Mouse (Mus musculus) hindbrain, embryonic 11.5 days (tissue): ENCODE data around the gene Rprd1b. TPM values are rescaled to one million over a fixed set of nuclear protein-coding genes. Genes with fewer than 3 reads are reported as not detected.

Experiments
- ATAC-seq: fragments of 200-750 bp; cut with Nextera tagmentation; 2 replicates; pipeline ENCODE4 v1.8.0; 2017; ENCODE audit warnings: mild to moderate bottlenecking, moderate TSS enrichment, moderate library complexity; ENCODE audit not compliant: low FRiP score
- DNase-seq: peaks from one replicate; pipeline ENCODE4 v3.0.0-alpha.2; 2015; ENCODE audit warnings: low spot score
- H3K27ac ChIP-seq: fragments of 300-500 bp; sonication (generic); 2 replicates; pipeline ENCODE4 v1.5.1; 2014; ENCODE audit warnings: mild to moderate bottlenecking, low read depth, low read length
- H3K27me3 ChIP-seq: fragments of 300-500 bp; sonication (generic); 2 replicates; pipeline ENCODE4 v1.6.1; 2014; ENCODE audit warnings: mild to moderate bottlenecking, low read length, moderate library complexity, mixed read lengths; ENCODE audit not compliant: control insufficient read depth, insufficient read depth
- H3K36me3 ChIP-seq: fragments of 300-500 bp; sonication (generic); 2 replicates; pipeline ENCODE4 v1.6.1; 2014; ENCODE audit warnings: mild to moderate bottlenecking, low read length, moderate library complexity, mixed read lengths; ENCODE audit not compliant: control insufficient read depth, insufficient read depth
- H3K4me1 ChIP-seq: fragments of 300-500 bp; sonication (generic); replicated peaks from 2 replicates; pipeline ENCODE4 v1.6.1; 2014; ENCODE audit warnings: low read length, mixed read lengths; ENCODE audit not compliant: control insufficient read depth, insufficient read depth
- H3K4me2 ChIP-seq: fragments of 300-500 bp; sonication (generic); replicated peaks from 2 replicates; pipeline ENCODE4 v1.6.1; 2014; ENCODE audit warnings: mild to moderate bottlenecking, low read depth, low read length
- H3K4me3 ChIP-seq: fragments of 300-500 bp; sonication (generic); 2 replicates; pipeline ENCODE4 v1.5.1; 2014; ENCODE audit warnings: low read depth, low read length
- H3K9ac ChIP-seq: fragments of 300-500 bp; sonication (generic); 2 replicates; pipeline ENCODE4 v1.6.1; 2014; ENCODE audit warnings: low read depth, low read length
- H3K9me3 ChIP-seq: fragments of 300-500 bp; sonication (generic); 2 replicates; pipeline ENCODE4 v1.6.1; 2016; ENCODE audit warnings: low read length; ENCODE audit not compliant: control insufficient read depth
- WGBS: fragments of 180-500 bp; shearing (Covaris S2); extraction: QIAGEN DNeasy Blood & Tissue Kit; methylation state at CpG from one replicate; pipeline ENCODE4 v1.1.7; 2014; 5-methylcytosine and 5-hydroxymethylcytosine counted together
- polyA plus RNA-seq: library from polyadenylated mRNA; unstranded; fragments of >200 nt; fragmentation: Nextera tagmentation; extraction: Ambion mirVana; gene quantifications from 2 replicates; pipeline ENCODE4 v1.2.1, GENCODE M21; 2014

Rprd1b gene
- polyA plus RNA-seq, 1 experiment from 2014 or later = 67.4 TPM

DNA sequence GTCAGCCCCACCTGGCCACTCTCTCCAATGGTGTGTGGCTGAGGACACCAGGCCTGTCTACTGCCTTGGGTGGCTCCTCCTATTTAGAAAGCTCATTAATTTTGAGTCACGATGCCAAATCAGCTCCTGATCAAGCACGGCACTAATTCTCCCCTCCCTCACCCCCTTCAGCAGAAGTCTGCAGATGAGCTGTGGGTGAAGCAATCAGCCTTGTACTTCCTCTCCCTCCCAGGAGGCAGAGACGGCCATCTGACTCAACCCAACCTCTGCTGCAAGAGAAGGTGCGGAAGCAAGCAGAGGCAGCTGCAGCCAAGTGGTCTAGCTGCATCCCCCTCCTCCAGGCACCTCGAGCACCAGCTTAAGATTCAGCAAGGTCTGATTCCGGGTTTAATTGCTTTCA lies 37.3 kb upstream of the Rprd1b start:
- Histone ChIP-seq H3K27ac (no peak overlapping the region), H3K9ac (no peak overlapping the region), H3K36me3 (0 out of 2 replicates have a peak, but pooled peaks cover 9% of the 10 kb centered on the region), H3K4me2 (no peak overlapping the region), H3K9me3 (no peaks in the 10 kb centered on the region), H3K27me3 (no peaks in the 10 kb centered on the region), H3K4me1 (peaks cover 2% of the 10 kb centered on the region; the same call in 1 of the 2 replicates), H3K4me3 (no peak overlapping the region)
- no peak for DNase-seq
- 76% methylated on average over 6 of the region's 6 CpGs for WGBS
- no peak for ATAC-seq

DNA sequence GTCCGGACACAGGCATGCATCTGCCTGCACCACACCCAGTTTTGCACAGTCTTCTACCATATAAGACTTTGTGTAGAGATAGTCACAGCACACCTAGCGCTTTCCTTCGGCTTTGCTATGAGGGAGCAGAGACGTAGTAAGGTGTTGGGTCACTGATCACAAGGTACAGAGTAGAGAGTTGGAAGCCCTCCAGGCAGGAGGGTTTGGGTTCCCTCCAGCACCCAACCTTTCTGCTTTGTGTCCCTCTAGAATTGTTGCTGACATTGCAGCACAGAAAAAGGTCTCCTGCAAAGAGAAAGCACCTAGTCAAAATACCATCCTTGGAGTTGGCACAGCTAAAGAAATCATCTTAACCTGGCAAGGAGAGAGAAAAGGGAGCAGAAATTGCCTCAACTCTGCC lies 35.8 kb upstream of the Rprd1b start:
- no peak for DNase-seq
- no peak for ATAC-seq
- H3K4me2 ChIP-seq = no peak overlapping the region

DNA sequence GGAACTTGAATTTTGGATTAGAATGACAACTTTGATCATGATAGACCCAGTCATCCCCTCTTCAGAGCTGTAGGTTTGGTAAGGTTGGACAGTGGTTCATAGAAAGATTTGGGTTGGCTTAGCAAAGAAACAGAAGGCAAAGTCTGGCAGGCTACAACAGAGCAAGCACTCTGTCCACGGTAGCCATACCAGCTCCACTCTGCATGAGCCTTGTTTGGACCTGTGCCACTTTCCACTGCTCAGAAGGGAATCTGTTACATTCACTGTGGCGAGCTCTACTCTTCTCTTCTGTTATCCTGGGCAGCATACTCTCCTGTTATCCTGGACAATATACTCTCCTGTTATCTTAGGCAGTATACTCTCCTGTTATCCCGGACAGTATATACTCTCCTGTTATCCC lies 29.5 kb upstream of the Rprd1b start:
- no peak for ATAC-seq
- no peak overlapping the region for H3K4me3 ChIP-seq

More for the DNA sequence above, 35.8 kb upstream of the Rprd1b start:
- no peaks in the 10 kb centered on the region for H3K27me3 ChIP-seq
- 0 out of 2 replicates have a peak, but pooled peaks cover 9% of the 10 kb centered on the region for H3K36me3 ChIP-seq
- no peak overlapping the region for H3K27ac ChIP-seq
- peaks cover 2% of the 10 kb centered on the region; the same call in 1 of the 2 replicates for H3K4me1 ChIP-seq
- H3K9ac ChIP-seq = no peak overlapping the region
- no peaks in the 10 kb centered on the region for H3K9me3 ChIP-seq
- 97% methylated on average over 4 of the region's 4 CpGs for WGBS
- H3K4me3 ChIP-seq = no peak overlapping the region

DNA sequence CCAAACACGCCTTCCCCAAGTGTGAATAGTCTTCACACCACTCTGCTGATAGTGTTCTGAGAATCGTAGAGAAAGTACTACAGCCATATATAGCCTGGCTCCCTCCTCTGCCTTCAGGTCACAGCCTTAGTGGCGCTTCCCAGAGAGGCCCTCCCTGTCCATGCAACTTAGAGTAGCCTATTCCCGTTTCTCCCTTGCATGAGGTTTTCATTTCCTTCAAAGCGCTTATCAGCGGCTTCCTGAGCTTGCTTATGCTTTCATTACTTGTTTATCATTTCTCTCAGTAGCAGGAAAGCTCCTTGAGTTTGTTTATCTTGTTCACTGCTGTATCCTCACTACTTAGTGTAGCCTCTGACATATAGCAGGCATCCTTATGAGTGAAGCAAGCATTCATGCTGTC lies 23.7 kb upstream of the Rprd1b start:
- no peak overlapping the region for H3K4me2 ChIP-seq
- H3K4me3 ChIP-seq = no peak overlapping the region
- no peaks in the 10 kb centered on the region for H3K4me1 ChIP-seq
- 92% methylated on average over 6 of the region's 6 CpGs for WGBS
- no peaks in the 10 kb centered on the region for H3K9me3 ChIP-seq
- no peaks in the 10 kb centered on the region for H3K27me3 ChIP-seq
- DNase-seq (no peak), ATAC-seq (no peak)
- H3K9ac ChIP-seq = no peak overlapping the region
- no peak overlapping the region for H3K27ac ChIP-seq
- H3K36me3 ChIP-seq = peaks cover 2% of the 10 kb centered on the region; the same call in 1 of the 2 replicates

More for the DNA sequence above, 29.5 kb upstream of the Rprd1b start:
- Histone ChIP-seq H3K9me3 (no peaks in the 10 kb centered on the region), H3K9ac (no peak overlapping the region), H3K36me3 (0 out of 2 replicates have a peak, but pooled peaks cover 9% of the 10 kb centered on the region), H3K4me2 (no peak overlapping the region), H3K4me1 (no peaks in the 10 kb centered on the region), H3K27ac (no peak overlapping the region), H3K27me3 (no peaks in the 10 kb centered on the region)
- 89% methylated on average over 3 of the region's 3 CpGs for WGBS
- no peak for DNase-seq

DNA sequence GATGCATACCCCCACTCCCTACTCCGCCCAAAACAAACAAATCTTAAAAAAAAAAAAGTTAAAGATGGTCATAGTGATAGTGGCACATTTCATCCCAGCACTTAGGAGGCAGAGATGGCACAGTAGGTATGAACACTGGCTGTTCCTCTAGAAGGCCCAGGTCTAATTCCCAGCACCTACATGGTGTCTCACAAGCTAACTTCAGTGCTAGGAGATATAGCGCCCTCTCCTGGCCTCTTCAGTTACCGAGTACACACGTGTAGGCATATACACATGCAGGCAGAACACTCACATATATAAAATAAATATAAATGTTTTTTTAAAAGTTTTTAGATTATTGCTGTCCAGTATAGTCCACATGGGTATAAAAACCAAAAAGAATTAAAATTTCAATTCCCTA lies 22.7 kb upstream of the Rprd1b start:
- Histone ChIP-seq H3K36me3 (peaks cover 2% of the 10 kb centered on the region; the same call in 1 of the 2 replicates), H3K4me2 (no peak overlapping the region), H3K27ac (no peak overlapping the region), H3K27me3 (no peaks in the 10 kb centered on the region), H3K4me3 (no peak overlapping the region), H3K9ac (no peak overlapping the region), H3K9me3 (no peaks in the 10 kb centered on the region), H3K4me1 (no peaks in the 10 kb centered on the region)
- WGBS = 97% methylated on average over 4 of the region's 4 CpGs
- no peak for ATAC-seq
- DNase-seq = no peak

DNA sequence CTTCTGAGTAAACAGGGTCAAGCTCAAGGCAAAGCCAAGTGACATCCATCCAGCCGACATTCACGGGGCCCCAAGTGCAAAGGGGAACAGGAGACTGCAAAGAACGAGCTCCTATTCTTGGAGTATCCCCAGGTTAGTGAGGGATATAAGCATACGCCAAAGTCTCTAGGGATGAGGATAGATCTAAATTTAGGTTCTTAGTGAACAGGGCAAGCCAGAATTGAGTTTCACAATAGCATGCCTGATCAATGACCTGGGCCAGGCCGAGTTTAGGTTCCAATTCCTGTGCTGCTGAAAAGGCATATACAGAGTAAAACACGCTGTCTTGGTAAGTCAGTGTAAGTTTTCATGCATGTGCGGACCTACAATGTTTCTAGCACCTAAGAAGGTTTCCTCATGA lies 18.9 kb upstream of the Rprd1b start:
- H3K4me2 ChIP-seq = no peak overlapping the region
- H3K9me3 ChIP-seq = no peaks in the 10 kb centered on the region
- 93% methylated on average over 7 of the region's 7 CpGs for WGBS
- peaks cover 2% of the 10 kb centered on the region; the same call in 1 of the 2 replicates for H3K36me3 ChIP-seq
- no peaks in the 10 kb centered on the region for H3K4me1 ChIP-seq
- H3K4me3 ChIP-seq = no peak overlapping the region
- ATAC-seq (no peak), DNase-seq (no peak)
- no peak overlapping the region for H3K9ac ChIP-seq
- no peak overlapping the region for H3K27ac ChIP-seq
- no peaks in the 10 kb centered on the region for H3K27me3 ChIP-seq

DNA sequence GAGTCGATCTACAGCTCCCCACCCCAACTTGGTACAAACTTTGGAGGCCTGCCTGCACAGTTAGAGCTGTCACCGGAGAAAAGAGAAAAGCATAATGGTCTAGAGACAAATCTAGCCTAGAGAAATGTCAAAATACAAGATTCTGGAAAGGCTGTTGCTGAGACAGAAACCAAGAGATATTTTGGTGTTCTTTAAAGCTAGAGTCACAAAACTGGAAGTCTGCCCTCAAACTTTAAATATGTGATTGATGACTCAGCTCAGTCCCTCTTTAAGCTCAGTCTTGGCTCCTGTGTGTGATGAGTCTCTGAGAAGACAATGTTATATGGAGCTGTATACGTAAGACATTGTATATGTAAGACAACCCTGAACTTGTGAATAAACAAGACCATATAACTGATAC lies 15.7 kb upstream of the Rprd1b start:
- Histone ChIP-seq H3K36me3 (no peaks in the 10 kb centered on the region; the same call in 1 of the 2 replicates), H3K27ac (no peak overlapping the region), H3K4me2 (no peak overlapping the region), H3K9me3 (no peaks in the 10 kb centered on the region), H3K27me3 (no peaks in the 10 kb centered on the region), H3K9ac (no peak overlapping the region), H3K4me3 (no peak overlapping the region), H3K4me1 (no peaks in the 10 kb centered on the region)
- DNase-seq = no peak
- no peak for ATAC-seq
- WGBS = 88% methylated on average over 3 of the region's 3 CpGs

DNA sequence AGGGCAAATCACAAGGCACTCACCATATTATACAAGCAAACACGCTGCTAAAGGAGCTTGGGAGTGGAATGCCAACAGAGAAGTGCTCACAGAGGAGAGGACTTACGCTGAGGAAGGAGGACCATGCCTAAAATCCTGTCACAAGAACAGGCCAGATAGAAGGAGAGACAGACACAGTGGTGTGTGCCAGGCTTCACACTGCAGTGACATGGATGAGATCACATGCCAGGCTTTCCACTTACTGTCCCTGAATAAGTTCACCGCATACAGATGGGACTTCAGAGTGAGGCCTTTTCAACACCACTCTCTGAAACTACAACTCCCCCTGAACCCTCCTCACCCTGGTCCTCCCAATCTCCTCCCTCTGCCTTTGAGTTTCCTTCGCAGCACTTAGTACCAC lies 11.0 kb upstream of the Rprd1b start:
- Histone ChIP-seq H3K27me3 (no peaks in the 10 kb centered on the region), H3K4me1 (no peaks in the 10 kb centered on the region), H3K27ac (no peak overlapping the region), H3K9me3 (no peaks in the 10 kb centered on the region), H3K4me2 (no peak overlapping the region), H3K4me3 (no peak overlapping the region), H3K9ac (no peak overlapping the region), H3K36me3 (no peaks in the 10 kb centered on the region)
- 88% methylated on average over 4 of the region's 4 CpGs for WGBS
- no peak for ATAC-seq
- no peak for DNase-seq

DNA sequence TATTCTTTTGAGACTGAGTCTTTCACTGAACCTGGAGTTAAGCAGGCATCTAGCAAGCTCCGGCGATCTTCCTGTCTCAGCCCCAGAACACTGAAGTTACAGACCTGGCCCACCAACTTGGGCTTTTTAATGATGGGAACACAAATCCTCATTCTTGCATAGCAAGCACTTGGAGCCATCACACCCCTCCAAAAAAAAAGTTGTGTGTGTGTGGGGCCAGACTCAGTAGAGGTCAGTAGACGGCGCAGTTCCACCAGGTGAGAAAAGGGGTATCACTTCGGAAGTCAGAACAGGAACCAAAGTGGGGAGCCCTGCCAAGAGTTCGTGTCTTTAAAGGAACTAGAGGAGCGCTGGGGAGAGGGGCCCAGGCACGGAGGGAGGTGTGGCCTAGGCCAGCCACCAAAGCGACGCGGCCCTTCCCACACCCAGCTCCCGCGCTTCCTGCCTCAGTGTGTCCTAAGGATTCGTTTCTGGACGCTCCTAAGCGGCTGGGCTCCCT lies 393 bp upstream of the Rprd1b start:
- Histone ChIP-seq H3K27me3 (no peaks in the 10 kb centered on the region), H3K36me3 (no peaks in the 10 kb centered on the region), H3K4me2 (peak overlapping the region; percentile 80), H3K4me1 (peaks cover 4% of the 10 kb centered on the region), H3K9ac (peak overlapping the region; percentile 95), H3K4me3 (peak overlapping the region; percentile 84), H3K27ac (peak overlapping the region; percentile 86), H3K9me3 (no peaks in the 10 kb centered on the region)
- DNase-seq (no peak), ATAC-seq (peak; percentile 10; the same call in 1 of the 2 replicates)
- WGBS = 3% methylated on average over 16 of the region's 16 CpGs
